Mouse (Mus musculus): ENCODE data around the gene Pin1. TPM values are rescaled to one million over a fixed set of nuclear protein-coding genes. Genes with fewer than 3 reads are reported as not detected.

The Pin1 gene
- polyA plus RNA-seq, 1 experiment: 55.5 TPM

DNA sequence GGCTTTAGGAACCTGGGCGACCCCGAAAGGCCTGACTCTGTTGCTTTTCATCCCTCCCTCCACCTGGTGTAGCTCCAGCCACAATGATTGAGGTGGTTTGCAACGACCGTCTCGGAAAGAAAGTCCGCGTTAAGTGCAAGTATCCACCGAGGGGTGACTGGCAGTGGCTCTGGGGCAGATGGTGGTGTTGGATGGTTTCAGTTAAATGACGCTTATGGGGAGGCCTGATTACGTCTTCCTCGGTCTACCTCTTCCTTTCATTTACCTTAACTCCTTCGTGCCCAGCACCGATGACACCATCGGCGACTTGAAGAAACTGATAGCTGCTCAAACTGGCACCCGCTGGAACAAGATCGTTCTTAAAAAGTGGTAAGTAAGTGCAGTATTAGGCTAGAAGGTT, 6.8 kb upstream of the Pin1 start:
- Histone ChIP-seq H3K36me3 (ENCODE audit: control insufficient read depth, insufficient read depth) (peaks cover 10% of the 10 kb centered on the region), H3K4me3 (ENCODE audit: insufficient read depth, poor library complexity, severe bottlenecking) (peak overlapping the region; percentile 95), H3K79me3 (ENCODE audit: low read depth) (peaks cover 37% of the 10 kb centered on the region), H3K27me3 (ENCODE audit: control insufficient read depth, insufficient read depth, insufficient read length) (no peaks in the 10 kb centered on the region), H3K79me2 (ENCODE audit: control insufficient read depth, insufficient read depth) (peaks cover 63% of the 10 kb centered on the region), H3ac (ENCODE audit: control insufficient read depth, insufficient read length, low read depth) (peak overlapping the region; percentile 75)
- no peak for TF ChIP-seq MYOG (IDR thresholded peaks at IDR 0.05; ENCODE audit: control insufficient read depth, extremely low read depth, insufficient read length)
- no peak for TF ChIP-seq CEBPB (IDR thresholded peaks at IDR 0.05; ENCODE audit: low read depth)
- TF ChIP-seq CTCF (IDR thresholded peaks at IDR 0.05; ENCODE audit: control insufficient read depth, insufficient read depth, insufficient read length): no peak
- no peak for TF ChIP-seq MAX (IDR thresholded peaks at IDR 0.05)
- no peak for TF ChIP-seq USF1 (IDR thresholded peaks at IDR 0.05; ENCODE audit: low read depth)

DNA sequence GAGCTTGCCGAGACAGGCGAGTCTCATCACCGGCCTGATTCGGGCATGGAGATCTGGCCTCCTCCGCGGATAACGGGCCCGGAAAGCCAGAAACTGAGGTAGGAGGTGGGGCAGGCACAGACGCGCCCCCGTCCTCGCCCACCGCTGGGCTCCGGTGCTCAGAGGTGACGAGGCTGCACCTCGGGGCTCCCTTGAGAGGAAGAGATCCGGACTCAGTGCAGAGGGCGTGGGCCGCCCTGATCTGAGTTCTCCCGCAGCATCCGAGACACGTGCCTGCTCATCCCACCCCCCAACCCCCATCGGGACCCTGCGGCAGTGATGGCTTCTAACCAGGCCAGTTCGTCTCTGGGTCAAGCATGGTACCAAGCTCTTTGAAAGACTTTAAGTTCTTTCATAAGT, 364 bp downstream of the Pin1 start:
- Histone ChIP-seq H3K27me3 (ENCODE audit: control insufficient read depth, insufficient read depth, insufficient read length) (no peaks in the 10 kb centered on the region), H3K4me3 (ENCODE audit: insufficient read depth, poor library complexity, severe bottlenecking) (peak overlapping the region; percentile 75), H3K79me2 (ENCODE audit: control insufficient read depth, insufficient read depth) (peaks cover 54% of the 10 kb centered on the region), H3K36me3 (ENCODE audit: control insufficient read depth, insufficient read depth) (peaks cover 42% of the 10 kb centered on the region), H3K79me3 (ENCODE audit: low read depth) (peaks cover 42% of the 10 kb centered on the region), H3ac (ENCODE audit: control insufficient read depth, insufficient read length, low read depth) (peak overlapping the region; percentile 88)
- TF ChIP-seq MYOG (IDR thresholded peaks at IDR 0.05; ENCODE audit: control insufficient read depth, extremely low read depth, insufficient read length) (no peak), CEBPB (IDR thresholded peaks at IDR 0.05; ENCODE audit: low read depth) (no peak), USF1 (IDR thresholded peaks at IDR 0.05; ENCODE audit: low read depth) (no peak), MYOD1 (IDR thresholded peaks at IDR 0.05; ENCODE audit: control insufficient read depth, insufficient read length, low read depth) (no peak), CTCF (IDR thresholded peaks at IDR 0.05; ENCODE audit: control insufficient read depth, insufficient read depth, insufficient read length) (no peak), MAX (IDR thresholded peaks at IDR 0.05) (no peak), FOSL1 (IDR thresholded peaks at IDR 0.05; ENCODE audit: insufficient read depth, low read length, poor library complexity, severe bottlenecking) (no peak)

GRCm38 (mm10) chr9:20653859-20654258, 2.0 kb downstream of the Pin1 start:
- Histone ChIP-seq H3K79me3 (ENCODE audit: low read depth) (peaks cover 54% of the 10 kb centered on the region), H3K79me2 (ENCODE audit: control insufficient read depth, insufficient read depth) (peaks cover 68% of the 10 kb centered on the region), H3ac (ENCODE audit: control insufficient read depth, insufficient read length, low read depth) (no peak overlapping the region), H3K4me3 (ENCODE audit: insufficient read depth, poor library complexity, severe bottlenecking) (no peak overlapping the region), H3K27me3 (ENCODE audit: control insufficient read depth, insufficient read depth, insufficient read length) (no peaks in the 10 kb centered on the region), H3K36me3 (ENCODE audit: control insufficient read depth, insufficient read depth) (peaks cover 54% of the 10 kb centered on the region)
- TF ChIP-seq USF1 (IDR thresholded peaks at IDR 0.05; ENCODE audit: low read depth) (no peak), MYOG (IDR thresholded peaks at IDR 0.05; ENCODE audit: control insufficient read depth, extremely low read depth, insufficient read length) (no peak), FOSL1 (IDR thresholded peaks at IDR 0.05; ENCODE audit: insufficient read depth, low read length, poor library complexity, severe bottlenecking) (no peak), MAX (IDR thresholded peaks at IDR 0.05) (no peak), CTCF (IDR thresholded peaks at IDR 0.05; ENCODE audit: control insufficient read depth, insufficient read depth, insufficient read length) (no peak), MYOD1 (IDR thresholded peaks at IDR 0.05; ENCODE audit: control insufficient read depth, insufficient read length, low read depth) (no peak)

DNA sequence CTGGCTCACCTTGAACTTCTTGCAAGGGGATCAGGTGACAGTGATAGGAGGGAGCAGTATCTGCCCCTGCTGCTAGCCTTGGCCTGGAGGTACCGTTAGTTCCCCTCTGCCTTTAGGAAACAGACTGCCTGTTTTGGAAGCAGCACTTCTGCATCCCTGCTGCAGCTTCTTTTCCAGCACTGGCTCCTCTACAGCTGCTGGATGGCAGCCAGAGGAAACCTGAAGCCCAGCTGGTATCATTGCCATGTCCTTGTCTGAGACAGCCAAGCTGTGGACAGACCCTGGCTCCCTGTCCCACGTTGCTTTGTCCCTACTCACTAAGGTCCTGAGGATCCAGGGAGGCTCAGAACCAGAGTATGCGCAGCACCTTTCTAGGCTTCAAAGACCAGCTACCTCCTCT, 5.7 kb downstream of the Pin1 start:
- Histone ChIP-seq H3K27me3 (ENCODE audit: control insufficient read depth, insufficient read depth, insufficient read length) (no peaks in the 10 kb centered on the region), H3ac (ENCODE audit: control insufficient read depth, insufficient read length, low read depth) (no peak overlapping the region), H3K79me3 (ENCODE audit: low read depth) (peaks cover 50% of the 10 kb centered on the region), H3K36me3 (ENCODE audit: control insufficient read depth, insufficient read depth) (peaks cover 68% of the 10 kb centered on the region), H3K4me3 (ENCODE audit: insufficient read depth, poor library complexity, severe bottlenecking) (no peak overlapping the region), H3K79me2 (ENCODE audit: control insufficient read depth, insufficient read depth) (peaks cover 77% of the 10 kb centered on the region)
- TF ChIP-seq FOSL1 (IDR thresholded peaks at IDR 0.05; ENCODE audit: insufficient read depth, low read length, poor library complexity, severe bottlenecking) (no peak), CEBPB (IDR thresholded peaks at IDR 0.05; ENCODE audit: low read depth) (no peak), MAX (IDR thresholded peaks at IDR 0.05) (no peak), CTCF (IDR thresholded peaks at IDR 0.05; ENCODE audit: control insufficient read depth, insufficient read depth, insufficient read length) (no peak), USF1 (IDR thresholded peaks at IDR 0.05; ENCODE audit: low read depth) (no peak), MYOG (IDR thresholded peaks at IDR 0.05; ENCODE audit: control insufficient read depth, extremely low read depth, insufficient read length) (no peak), MYOD1 (IDR thresholded peaks at IDR 0.05; ENCODE audit: control insufficient read depth, insufficient read length, low read depth) (no peak)

DNA sequence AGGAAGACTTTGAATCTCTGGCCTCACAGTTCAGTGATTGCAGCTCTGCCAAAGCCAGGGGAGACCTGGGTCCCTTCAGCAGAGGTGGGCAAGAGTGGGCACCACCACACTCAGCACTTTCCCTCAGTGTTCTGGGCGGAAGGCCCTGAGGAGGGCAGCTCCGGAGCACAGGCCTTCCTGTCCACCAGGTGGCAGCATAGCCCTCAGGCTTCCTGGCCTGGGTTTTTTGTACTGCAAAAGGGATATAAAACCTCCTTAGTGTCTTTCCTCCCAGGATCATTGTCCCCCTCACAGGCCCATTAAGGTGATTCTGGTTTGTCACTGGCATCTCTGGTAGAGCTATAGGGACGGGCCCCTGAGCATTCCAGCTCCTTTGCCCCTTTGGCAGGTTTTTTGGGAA, 10.4 kb downstream of the Pin1 start:
- TF ChIP-seq MAX (IDR thresholded peaks at IDR 0.05) (no peak), MYOD1 (IDR thresholded peaks at IDR 0.05; ENCODE audit: control insufficient read depth, insufficient read length, low read depth) (no peak), CEBPB (IDR thresholded peaks at IDR 0.05; ENCODE audit: low read depth) (no peak), MYOG (IDR thresholded peaks at IDR 0.05; ENCODE audit: control insufficient read depth, extremely low read depth, insufficient read length) (no peak), CTCF (IDR thresholded peaks at IDR 0.05; ENCODE audit: control insufficient read depth, insufficient read depth, insufficient read length) (peak; percentile 74), FOSL1 (IDR thresholded peaks at IDR 0.05; ENCODE audit: insufficient read depth, low read length, poor library complexity, severe bottlenecking) (no peak), USF1 (IDR thresholded peaks at IDR 0.05; ENCODE audit: low read depth) (no peak)
- Histone ChIP-seq H3K36me3 (ENCODE audit: control insufficient read depth, insufficient read depth) (peaks cover 54% of the 10 kb centered on the region), H3K79me3 (ENCODE audit: low read depth) (peaks cover 11% of the 10 kb centered on the region), H3K79me2 (ENCODE audit: control insufficient read depth, insufficient read depth) (peaks cover 30% of the 10 kb centered on the region), H3K27me3 (ENCODE audit: control insufficient read depth, insufficient read depth, insufficient read length) (no peaks in the 10 kb centered on the region), H3K4me3 (ENCODE audit: insufficient read depth, poor library complexity, severe bottlenecking) (no peak overlapping the region), H3ac (ENCODE audit: control insufficient read depth, insufficient read length, low read depth) (no peak overlapping the region)

DNA sequence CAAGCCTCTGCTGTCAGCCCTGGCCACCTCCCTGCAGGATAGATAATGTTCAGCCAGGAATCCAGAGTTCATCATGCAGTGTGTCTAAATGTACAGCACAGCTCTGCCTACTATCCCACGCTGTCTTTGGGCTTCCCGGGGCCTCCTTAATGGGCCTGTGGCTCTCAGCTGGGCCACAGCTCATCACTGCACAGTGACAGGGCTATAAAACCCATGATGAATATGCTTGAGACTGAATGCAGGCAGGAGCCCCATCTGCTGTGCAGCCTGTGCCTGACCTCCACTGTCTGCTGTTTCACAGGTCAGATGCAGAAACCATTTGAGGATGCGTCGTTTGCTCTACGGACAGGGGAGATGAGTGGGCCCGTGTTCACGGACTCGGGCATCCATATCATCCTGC, 11.0 kb downstream of the Pin1 start:
- Histone ChIP-seq H3K4me3 (ENCODE audit: insufficient read depth, poor library complexity, severe bottlenecking) (no peak overlapping the region), H3K79me2 (ENCODE audit: control insufficient read depth, insufficient read depth) (peaks cover 24% of the 10 kb centered on the region), H3K36me3 (ENCODE audit: control insufficient read depth, insufficient read depth) (peaks cover 49% of the 10 kb centered on the region), H3ac (ENCODE audit: control insufficient read depth, insufficient read length, low read depth) (no peak overlapping the region), H3K79me3 (ENCODE audit: low read depth) (peaks cover 7% of the 10 kb centered on the region), H3K27me3 (ENCODE audit: control insufficient read depth, insufficient read depth, insufficient read length) (no peaks in the 10 kb centered on the region)
- TF ChIP-seq USF1 (IDR thresholded peaks at IDR 0.05; ENCODE audit: low read depth): no peak
